Mouse (Mus musculus) retina, adult 2 months (tissue): ENCODE measurements around the gene Lsm14b.

Source experiments
- DNase-seq: peaks from one replicate; pipeline ENCODE4 v3.0.0-alpha.2; 2012; ENCODE audit warnings: low read depth, low spot score

Lsm14b gene

DNA sequence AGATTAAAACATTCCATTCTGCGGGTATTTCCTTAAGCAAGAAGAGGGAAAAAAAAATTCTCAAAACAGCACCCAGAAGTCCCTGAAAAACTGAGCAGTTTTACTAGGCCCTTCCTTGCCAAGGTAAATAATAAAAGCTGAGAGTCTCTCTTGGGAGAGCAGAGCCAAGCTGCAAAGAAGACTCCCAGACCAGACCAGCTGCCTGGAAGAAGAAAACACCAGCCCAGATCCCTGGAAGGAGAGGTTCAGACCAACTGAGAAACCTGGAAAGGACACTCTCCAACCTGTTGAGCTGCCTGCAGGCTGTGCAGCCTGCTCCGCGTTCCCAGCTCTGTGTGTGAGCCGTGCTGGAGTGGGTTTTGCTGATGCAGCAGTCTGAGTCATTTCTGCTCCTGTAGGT lies 7.2 kb upstream of the Lsm14b start:
- DNase-seq: no peak

DNA sequence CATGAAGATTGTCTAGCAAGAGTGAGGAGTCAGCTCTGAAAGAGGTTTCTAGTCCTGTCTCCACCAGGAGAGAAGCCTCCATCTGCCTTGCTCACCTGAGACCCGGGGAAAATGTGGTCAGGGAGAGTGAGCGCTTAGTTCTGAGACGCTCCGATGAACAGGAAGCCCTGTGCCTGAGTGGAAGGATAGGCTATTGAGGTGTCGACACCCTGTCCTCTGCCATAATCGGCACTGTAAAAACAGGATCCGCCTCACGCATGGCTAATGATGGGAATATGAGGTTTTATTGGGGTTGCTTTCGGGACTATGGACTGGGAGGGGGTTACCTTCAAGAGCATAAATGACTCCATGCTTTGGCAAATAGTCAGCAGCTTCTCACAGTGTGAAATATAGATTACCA lies 6.2 kb upstream of the Lsm14b start:
- no peak for DNase-seq

DNA sequence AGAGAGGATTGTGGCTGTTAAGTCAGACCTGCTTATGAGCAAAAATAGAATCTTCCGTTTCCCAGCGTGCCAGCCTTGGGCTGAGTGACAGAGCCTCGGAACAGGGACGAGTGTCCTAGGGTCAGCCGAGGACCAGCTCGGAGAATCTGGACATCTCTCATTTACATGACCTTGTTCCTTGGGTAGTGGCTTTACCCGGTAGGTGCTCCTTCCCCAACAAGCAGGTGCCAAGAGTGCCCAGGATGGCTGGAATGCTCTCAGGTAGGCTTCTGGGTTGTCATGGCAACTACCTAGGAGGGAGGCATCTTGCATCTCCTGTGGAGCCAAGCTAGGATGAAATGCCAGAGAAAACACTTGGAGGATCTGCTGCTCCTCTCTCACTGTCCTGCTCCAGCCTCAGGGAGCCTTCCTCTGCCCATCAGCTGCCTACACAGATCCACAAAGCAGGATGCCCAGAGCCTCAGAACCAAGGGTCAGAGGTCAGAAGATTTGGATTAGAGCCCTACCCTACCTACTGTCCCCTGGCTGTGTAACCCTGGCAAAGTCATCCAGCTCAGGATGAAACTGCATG lies 4.6 kb upstream of the Lsm14b start:
- no peak for DNase-seq

DNA sequence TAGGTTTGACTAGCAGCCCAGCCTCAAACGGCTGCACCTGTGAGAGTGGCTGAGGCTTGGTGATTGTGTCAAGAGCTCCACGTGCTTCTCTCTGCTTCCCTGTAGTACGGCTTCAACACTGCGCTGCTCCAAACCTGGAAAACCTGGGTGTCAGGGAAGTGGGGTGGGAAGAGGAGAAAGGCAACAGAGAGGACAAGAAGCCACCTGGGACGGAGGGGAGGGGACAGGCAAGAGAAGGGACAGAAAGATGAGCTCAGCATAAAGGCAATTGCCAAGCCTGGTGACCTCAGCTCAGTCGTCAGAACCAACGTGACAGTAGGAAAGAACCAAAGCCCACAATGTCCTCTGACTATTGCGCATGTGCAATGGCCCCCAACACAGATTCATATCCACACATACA lies 3.9 kb upstream of the Lsm14b start:
- DNase-seq: no peak

DNA sequence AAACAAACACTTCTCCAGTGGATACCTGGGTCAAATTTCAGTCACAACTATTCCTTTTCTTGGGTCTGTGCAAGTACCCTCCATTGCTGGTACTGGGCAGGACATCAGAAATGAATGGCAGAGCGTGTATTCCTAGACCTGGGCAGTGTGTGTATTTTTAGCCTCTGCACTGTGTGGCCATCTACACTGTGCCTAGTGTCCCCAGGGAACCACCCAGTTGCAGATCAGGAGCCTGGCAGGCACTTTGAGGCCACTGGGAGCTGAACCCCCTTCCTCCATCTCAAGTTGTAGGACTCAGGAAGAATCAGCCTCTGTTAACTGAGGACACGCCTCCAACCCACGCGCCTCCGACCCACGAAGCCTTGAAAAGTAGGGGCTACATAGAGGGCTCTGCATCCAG lies 2.0 kb upstream of the Lsm14b start:
- DNase-seq: no peak

DNA sequence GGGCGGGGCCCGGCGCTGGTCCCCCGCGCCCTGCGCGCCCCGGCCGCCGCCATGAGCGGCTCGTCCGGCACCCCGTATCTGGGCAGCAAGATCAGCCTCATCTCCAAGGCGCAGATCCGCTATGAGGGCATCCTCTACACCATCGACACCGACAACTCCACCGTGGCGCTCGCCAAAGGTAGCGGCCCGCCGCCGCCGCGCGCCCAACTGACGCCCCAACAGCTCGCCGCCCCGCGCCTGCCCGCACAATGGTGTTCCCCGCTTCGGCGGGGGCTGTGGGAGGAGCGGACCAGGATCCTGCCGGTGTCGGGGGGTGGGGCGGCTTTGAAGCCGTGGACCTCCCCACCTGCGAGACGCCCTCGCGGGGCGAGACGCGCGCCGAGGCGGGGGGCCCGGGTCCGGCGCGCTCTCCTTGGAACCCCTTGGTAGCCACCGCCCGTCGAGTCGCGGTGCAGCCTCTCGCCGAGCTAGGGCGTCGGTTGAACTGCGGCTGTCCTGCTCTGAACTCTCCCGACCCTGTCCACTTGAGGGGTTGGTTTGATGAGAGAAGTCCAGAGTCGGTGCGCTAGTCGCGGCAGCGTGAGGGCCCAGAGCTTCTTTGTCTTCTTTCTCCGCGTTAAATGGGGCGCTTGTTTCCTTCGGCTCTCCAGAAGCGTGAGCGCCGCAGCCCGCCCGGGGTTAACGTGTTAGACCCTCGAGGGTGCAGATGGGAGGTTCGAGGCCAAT lies 511 bp downstream of the Lsm14b start:
- no peak for DNase-seq

DNA sequence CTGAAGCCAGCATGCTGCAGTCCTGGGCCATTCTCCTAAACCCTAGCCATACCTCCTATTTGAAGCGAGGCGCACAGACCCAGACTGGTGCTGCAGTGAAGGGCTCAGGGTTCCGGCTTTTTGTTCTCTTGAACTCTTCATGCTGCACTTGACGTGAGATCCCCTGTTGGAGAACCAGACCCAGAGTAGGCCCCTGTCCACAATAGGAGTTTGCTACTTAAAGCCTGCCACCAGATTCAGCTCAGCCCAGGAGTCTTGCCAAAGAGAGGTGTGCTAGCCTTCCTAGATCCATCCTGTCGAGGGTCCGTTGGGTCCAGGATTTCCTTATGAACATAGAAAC lies 1.0 kb downstream of the Lsm14b start:
- no peak for DNase-seq

DNA sequence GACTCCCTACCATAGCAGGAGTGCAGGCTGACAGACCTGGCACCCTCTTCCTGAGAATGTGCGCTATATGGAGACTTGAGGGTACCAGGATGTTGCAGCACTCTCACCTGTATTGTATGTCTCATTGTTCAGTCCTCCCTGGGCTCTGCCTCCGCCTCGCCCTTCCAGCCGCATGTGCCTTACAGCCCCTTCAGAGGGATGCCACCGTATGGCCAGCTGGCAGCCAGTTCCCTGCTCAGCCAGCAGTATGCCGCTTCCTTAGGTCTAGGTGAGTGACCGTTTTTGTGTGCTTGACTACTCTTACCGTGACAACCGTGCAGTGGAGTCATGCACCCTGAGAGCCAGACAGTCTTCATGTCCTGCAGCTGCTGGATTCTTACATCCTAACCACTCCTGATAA lies 3.0 kb downstream of the Lsm14b start:
- DNase-seq: no peak

DNA sequence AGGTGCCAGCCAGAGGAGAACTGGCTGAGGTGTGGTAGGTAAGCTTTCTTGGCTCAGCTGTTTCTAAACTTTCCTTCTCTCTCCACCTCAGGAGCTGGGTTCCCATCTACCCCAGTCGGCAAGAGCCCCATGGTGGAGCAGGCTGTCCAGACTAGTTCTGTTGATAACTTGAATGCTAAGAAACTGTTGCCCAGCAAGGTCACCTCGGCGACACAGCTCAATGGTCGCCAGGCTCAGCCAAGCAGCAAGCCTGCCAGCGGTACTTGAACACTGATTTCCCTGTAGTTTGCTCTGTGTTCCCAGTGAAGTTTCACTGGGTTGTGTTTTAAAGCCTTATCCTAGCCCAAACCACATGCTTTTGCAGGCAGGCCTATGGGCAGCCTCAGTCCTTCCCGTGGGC lies 6.5 kb downstream of the Lsm14b start:
- DNase-seq: no peak

DNA sequence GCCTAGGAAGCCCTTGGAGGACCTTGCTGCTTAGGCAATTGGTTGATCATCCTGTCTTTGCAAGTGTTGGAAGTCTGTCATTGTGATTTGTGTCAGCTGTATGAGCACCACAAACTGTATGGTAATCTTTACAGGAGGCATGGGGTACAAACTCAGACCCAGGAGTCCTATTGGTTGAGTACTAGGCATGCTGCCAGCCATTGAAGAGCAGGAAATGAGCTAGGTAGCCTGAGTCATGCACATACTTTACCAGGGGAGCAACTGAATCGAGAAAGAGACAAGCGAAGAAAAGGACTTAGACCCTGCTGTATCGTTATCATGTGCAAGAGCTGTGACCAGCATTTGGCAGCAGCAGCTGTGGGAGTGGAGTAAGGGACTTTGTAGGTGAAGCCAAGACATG lies 8.1 kb downstream of the Lsm14b start:
- DNase-seq: no peak

DNA sequence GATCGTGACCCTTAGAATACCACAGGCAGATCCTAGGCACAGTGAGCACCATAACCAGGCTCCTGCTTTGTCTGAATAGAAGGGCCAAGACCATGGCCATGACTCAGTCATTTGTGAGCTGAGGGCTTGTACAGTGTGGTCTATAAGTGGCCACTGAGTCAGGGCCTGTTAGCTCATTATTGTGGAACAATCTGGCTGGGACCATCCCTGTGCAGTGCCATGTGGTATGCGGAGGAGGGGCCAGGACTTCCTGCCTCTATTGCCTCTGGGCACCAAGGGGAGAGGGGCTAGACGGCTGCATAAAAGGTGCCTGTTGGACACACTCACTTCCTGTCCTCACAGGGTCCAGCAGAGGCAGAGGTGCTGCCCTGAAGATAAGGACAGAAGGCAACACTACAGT lies 9.2 kb downstream of the Lsm14b start:
- DNase-seq: no peak

DNA sequence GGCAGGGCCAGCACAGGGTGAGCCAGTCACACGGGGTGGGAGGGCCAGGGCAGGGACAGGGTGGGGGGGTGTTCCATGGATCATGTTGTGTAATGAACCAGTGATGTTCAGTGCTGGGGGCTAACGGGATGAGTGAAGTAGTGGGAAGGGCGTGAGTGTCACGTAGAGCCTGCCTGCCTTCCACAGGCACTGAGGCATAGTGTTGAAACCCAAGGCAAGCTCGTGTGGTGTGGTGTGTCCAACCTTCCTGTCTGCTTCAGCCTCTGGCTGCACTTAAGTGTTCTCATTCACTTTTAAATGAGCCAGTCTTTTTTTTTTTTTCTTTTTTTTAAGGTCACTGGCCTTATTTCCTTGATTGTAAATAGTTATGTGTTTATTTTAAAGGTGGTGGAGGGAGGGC lies 10.0 kb downstream of the Lsm14b start:
- no peak for DNase-seq

DNA sequence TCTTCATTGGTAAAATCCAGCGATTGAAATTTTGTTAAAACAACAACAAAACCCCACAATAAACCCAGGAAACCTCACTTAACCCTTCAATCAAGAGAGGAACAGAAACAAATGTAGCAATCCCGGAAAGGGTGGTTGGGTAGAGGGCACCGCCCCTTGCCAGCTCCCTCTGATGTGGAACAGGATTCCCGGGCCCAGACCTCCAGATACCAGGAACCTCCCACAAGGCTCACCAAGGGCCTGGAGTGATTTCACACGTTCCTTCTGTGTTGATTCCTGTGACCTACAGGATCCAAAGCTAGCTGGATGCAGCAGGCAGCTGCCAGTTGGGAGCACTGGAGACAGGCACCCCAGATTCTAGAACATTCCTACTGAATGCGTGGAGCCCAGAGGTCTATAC lies 15.6 kb downstream of the Lsm14b start:
- DNase-seq: no peak

DNA sequence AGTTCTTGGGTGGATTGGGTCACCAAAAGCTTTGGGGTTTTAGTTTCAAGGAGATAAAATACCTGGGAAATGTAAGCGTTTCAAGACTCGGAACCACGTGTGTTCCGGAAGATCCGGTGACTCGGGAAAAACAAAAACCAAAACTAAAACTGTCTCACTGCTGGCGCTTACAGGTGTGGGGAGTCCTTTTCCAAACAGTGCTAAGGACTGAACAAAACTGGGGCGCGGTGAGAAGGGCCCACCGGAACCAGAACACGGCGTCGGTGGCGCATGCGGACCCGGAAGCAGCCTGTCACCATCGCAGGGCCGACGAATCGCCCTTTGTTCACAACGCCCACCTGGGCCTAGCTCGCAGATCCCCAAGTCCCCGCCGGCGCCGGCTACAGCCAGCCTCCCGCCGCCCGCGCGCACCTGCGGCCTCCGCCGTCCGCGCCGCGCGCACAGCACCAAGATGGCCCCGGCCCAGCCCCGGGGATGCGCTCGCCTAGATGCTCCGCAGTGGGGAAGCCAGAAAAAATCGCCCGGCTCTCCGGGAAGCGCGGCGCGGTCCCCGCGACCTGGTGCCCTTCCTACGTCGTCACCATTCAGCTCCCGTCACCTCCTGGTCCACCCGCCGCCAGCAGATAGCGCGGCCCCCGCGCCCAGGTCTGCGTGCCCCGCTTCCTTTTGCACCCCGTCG lies 16.9 kb downstream of the Lsm14b start:
- no peak for DNase-seq

DNA sequence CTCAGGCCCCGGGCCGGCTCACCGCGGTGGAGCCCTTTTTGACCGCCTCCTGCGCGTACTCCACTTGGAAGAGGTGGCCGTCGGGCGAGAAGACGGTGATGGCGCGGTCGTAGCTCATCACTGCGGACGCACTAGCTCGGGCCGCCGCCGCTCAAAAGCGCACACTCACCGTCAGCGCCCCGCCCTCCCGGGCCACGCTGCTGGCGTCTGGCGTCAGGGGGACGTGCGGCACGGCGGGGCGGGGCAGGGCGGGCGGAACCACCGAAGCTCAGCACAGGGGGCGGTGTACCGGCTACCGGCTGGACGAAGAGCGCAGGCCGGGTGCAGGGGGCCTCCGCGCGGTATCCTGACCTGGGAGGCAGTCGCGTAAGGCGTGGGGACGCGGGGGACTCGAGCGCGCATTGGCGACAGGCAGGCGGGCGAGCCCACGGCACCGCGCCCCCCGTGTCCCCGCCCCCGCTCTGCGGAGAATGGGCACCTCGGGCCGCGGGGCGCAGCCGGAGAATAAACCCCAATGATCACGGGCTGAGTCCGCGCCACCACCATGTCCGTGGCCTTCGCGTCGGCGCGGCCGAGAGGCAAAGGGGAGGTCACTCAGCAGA lies 17.6 kb downstream of the Lsm14b start, which contains the start of the genes Psma7 and Ss18l1:
Gene Psma7, minus strand, starts transcription at position 178 of the 602 bp plus-strand sequence.
Gene Ss18l1, plus strand, starts transcription at position 254 of the 602 bp plus-strand sequence.
- peak; percentile 78 for DNase-seq

DNA sequence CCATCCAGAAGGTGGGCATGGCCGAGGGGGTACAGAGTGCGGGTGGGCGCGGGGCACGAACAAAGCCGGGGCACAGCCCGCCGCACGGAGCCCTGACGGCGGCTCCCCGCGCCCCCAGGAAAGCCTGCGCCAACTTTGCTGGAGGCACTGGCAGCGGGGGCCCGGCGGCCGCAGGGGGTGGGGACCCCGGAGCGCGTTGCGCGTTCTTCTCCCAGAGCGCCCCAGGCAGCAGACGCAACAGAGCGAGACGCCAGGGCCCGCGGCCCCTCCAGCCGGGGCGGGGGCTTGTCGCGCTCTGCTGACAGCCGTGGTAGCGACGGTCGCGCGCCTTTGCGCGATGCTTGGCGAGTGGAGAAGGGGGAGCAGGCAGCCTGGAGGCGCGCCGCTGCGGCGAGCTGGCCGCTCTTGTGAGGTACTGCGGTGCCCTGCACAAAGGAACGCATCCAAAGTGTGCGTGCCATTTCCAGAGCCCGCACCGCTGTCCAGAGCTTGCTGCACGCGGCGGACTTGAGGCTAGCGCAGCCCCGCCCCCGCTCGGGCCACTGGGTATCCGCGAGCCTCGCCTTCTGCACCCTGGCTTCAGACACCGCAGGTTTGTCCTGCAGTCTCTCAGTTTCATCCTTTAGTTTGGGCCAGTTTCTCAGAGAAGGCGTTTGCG lies 18.2 kb downstream of the Lsm14b start:
- DNase-seq: no peak

DNA sequence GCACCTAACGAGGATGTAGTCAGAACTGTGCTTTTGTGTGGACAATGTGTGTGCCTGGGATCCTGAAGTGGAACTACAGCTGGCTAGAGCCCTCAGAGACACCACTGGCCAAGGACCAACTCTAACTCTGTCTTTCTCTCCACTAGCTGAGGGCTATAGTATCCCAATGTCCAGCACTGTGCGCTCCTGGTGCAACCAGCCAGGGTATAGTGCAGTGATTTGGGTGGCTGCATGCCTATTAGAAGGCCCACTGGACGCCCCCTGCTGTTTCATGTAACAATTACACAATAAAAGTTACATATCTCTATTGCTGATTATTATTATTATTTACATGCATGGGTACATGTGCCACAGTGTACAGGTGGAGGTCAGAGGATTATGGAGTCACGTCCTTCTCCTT lies 20.5 kb downstream of the Lsm14b start:
- no peak for DNase-seq

DNA sequence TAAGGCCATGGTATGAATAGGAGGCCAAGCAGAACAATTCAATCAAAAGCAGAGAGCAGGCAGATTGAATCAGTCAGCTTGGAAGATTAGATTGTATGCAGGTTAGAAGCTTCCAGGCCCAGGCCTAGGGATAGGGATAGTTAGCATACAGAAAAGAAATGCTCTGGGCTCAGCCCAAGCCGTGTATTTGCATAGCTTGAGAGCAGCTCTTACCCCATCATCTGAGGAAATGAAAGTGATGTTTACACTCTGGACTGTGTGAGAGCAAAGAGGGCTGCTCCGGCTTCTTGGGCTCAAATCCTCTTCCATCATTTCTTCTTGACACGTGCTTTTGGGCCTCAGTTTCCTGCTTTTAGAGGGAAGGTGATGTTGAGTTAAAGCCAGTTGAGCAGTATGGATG lies 22.8 kb downstream of the Lsm14b start:
- DNase-seq: no peak

DNA sequence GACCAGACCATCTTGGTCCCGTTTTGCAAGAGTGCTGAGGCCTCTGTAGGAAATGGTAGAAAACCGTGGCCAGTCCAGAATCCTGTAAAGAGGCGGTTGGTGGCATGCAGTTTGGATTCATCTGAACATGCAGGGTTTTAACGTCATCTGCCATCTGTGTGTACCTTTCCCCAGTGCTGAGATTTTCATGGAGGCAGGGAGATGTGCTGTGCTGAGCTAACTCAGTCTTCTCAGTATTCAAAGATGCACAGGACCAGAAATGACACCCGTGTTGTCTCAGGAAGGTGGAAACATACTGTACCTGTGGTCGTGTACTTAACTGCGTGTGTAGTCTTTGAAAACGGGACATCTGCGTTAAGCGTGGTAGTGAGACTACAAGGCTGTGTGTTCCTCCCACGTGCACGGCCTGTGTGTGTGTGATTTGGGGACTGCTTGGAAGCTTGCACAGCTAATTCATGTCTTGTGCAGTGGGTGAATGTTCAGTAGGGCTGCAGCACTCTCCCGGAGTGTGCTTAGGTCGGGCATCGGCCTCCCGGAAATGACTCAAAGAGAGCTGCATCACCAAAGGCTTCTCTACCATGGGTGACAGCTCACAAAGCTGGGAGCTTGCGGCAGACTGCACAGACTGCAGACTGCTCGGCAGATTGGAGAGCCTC lies 23.3 kb downstream of the Lsm14b start:
- DNase-seq: no peak

DNA sequence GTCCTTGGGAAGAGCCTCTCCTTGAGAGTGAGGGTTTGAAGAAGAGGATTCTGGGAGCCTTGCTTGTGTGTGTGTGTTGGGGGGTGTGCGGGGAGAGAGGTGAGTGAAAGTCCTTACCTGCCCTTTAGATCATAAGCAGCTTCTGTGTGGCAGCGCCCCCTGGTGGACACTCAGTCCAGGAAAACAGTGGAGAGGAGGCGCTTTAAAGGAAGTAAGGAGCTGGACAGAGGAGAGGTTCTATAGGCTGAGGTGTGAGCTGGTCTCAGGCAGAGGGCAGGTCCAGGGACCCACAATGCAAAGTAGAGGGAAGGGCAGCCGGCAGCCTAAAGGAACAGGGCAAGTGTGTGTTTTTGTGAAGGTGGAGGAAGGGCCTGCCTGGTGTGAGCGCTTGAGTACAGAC lies 26.2 kb downstream of the Lsm14b start:
- DNase-seq: peak; percentile 71

DNA sequence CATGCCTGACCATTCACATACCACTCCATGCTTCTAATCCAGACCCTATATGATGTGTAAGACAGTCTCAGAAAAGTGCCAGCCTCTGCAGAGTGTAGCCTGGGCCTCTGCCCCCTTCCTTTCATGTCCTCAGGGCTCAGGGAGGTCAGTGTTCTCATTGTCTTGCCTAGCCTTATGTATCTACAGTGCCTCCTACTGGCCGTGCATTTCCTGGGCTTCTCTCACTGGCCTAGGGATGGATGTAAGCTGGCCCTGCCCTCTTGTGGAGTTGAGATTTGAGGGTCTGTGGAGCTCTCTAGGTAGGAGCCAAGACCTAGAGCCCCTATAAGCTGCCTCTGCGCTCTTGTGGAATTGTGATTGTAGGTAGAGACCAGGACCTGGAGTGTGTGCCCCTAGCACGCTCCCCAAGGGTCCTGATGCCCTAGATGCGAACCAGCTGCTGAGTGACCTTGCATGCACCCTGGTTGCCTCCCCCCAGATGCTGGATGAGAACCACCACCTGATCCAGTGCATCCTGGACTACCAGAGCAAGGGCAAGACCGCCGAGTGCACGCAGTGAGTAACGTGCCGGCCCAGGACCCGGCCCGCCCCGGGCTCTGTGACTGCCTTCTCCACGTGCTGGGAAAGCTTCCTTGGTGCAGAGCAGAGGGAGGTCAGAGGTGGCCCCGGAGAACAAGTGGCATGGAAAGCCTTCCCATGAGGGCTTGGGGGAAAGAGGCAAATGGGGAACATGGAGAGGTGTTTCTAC lies 27.4 kb downstream of the Lsm14b start:
- DNase-seq: no peak
